In the genomic region with DNA sequence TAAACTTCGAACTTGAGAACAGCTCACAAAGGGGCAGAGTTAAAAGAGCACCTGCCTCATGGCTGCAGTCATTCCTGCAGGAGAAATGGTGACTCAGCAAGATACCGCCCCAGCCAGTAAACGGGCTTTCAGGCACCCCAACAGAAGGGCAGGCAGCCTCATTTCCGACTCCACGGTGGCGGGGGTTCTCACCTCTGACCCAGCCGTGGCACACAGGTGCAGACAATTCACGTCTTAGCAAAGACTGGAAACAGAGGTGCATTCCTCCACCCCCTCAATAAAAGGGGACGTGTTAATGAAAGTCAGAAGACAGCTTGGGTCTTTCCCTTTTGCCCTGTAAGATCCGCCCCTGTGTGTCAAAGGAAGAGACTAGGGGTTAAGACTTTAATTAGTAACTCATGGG, we compare ENCODE assay signal across 8 mouse cellular contexts.
A peak's percentile ranks its signal among the peaks of the same experiment; 100 is the strongest.
DNase-seq lines count a peak whose midpoint lies in the region; ATAC-seq and TF ChIP-seq lines count a peak whose summit lies in the region.

No protein-coding gene starts in this region.

- no peak for ATAC-seq in lung, postnatal 0 days
- ATAC-seq in embryonic facial prominence, embryonic 15.5 days (ENCODE audit: insufficient number of reproducible peaks, low FRiP score, low TSS enrichment, low read depth) = no peak
- no peak for ATAC-seq in kidney, embryonic 14.5 days (ENCODE audit: low FRiP score, low TSS enrichment)
- no peak for ATAC-seq in neural tube, embryonic 11.5 days (ENCODE audit: insufficient read depth, low FRiP score, low TSS enrichment)
- no peak for ATAC-seq in midbrain, embryonic 11.5 days (ENCODE audit: low FRiP score)

- no peak for TF ChIP-seq EP300 in lung, postnatal 0 days (IDR thresholded peaks at IDR 0.05)

- H3K4me2 ChIP-seq in lung, postnatal 0 days (replicated peaks; ENCODE audit: low read depth, low read length) = 0 out of 2 replicates have a peak overlapping the region, but pooled peaks have one; percentile 0
- H3K4me2 ChIP-seq in embryonic facial prominence, embryonic 15.5 days (replicated peaks) = peak overlapping the region; percentile 19; the same call in 1 of the 2 replicates
- peak overlapping the region; percentile 23 for H3K4me2 ChIP-seq in kidney, embryonic 14.5 days (replicated peaks; ENCODE audit: low read depth, low read length)
- H3K4me2 ChIP-seq in neural tube, embryonic 11.5 days (ENCODE audit: low read depth) = no peak overlapping the region
- no peak overlapping the region for H3K4me2 ChIP-seq in midbrain, embryonic 11.5 days

- H3K9me3 ChIP-seq in lung, postnatal 0 days (ENCODE audit: low read length) = no peaks in the 10 kb centered on the region
- no peaks in the 10 kb centered on the region for H3K9me3 ChIP-seq in embryonic facial prominence, embryonic 15.5 days (replicated peaks)
- no peaks in the 10 kb centered on the region for H3K9me3 ChIP-seq in kidney, embryonic 14.5 days (ENCODE audit: control insufficient read depth, low read length)
- no peaks in the 10 kb centered on the region for H3K9me3 ChIP-seq in neural tube, embryonic 11.5 days (ENCODE audit: control insufficient read depth, low read length)
- no peaks in the 10 kb centered on the region for H3K9me3 ChIP-seq in midbrain, embryonic 11.5 days (ENCODE audit: control insufficient read depth, low read length)

- H3K36me3 ChIP-seq in lung, postnatal 0 days (ENCODE audit: insufficient read depth, low read length) = 0 out of 2 replicates have a peak, but pooled peaks cover 3% of the 10 kb centered on the region
- H3K36me3 ChIP-seq in embryonic facial prominence, embryonic 15.5 days = peaks cover 11% of the 10 kb centered on the region
- peaks cover 7% of the 10 kb centered on the region for H3K36me3 ChIP-seq in kidney, embryonic 14.5 days (ENCODE audit: control insufficient read depth, insufficient read depth, low read length)
- no peaks in the 10 kb centered on the region for H3K36me3 ChIP-seq in neural tube, embryonic 11.5 days (ENCODE audit: control insufficient read depth, insufficient read depth, low read length)
- no peaks in the 10 kb centered on the region for H3K36me3 ChIP-seq in midbrain, embryonic 11.5 days (ENCODE audit: control insufficient read depth, insufficient read depth, low read length)

- no peak overlapping the region for H3K27ac ChIP-seq in lung, postnatal 0 days (ENCODE audit: low read length)
- H3K27ac ChIP-seq in embryonic facial prominence, embryonic 15.5 days (replicated peaks) = no peak overlapping the region
- no peak overlapping the region for H3K27ac ChIP-seq in kidney, embryonic 14.5 days (ENCODE audit: low read depth, low read length)
- H3K27ac ChIP-seq in neural tube, embryonic 11.5 days (ENCODE audit: low read depth, low read length) = no peak overlapping the region
- H3K27ac ChIP-seq in midbrain, embryonic 11.5 days (ENCODE audit: low read depth, low read length) = no peak overlapping the region

- no peak overlapping the region for H3K9ac ChIP-seq in lung, postnatal 0 days (replicated peaks; ENCODE audit: low read depth)
- no peak overlapping the region for H3K9ac ChIP-seq in embryonic facial prominence, embryonic 15.5 days
- H3K9ac ChIP-seq in kidney, embryonic 14.5 days (ENCODE audit: low read depth, low read length) = no peak overlapping the region
- no peak overlapping the region for H3K9ac ChIP-seq in neural tube, embryonic 11.5 days (ENCODE audit: low read length)
- no peak overlapping the region for H3K9ac ChIP-seq in midbrain, embryonic 11.5 days (ENCODE audit: low read length)

- TF ChIP-seq CTCF in lung, postnatal 0 days (IDR thresholded peaks at IDR 0.05) = no peak

- DNase-seq in lung, postnatal 0 days (ENCODE audit: low spot score) = peak; percentile 35
- no peak for DNase-seq in lung, postnatal 10 days
- peak; percentile 42 for DNase-seq in neural tube, embryonic 11.5 days (ENCODE audit: low spot score)
- DNase-seq in spleen, adult 12 weeks (ENCODE audit: low spot score) = no peak
- DNase-seq in left cerebral cortex, adult 18-20 months (ENCODE audit: low spot score in 2 of 2) = no peak
- no peak for DNase-seq in midbrain, embryonic 11.5 days (ENCODE audit: low spot score, missing footprints)

- 19% methylated on average over 10 of the region's 10 CpGs for WGBS in lung, postnatal 0 days
- WGBS in embryonic facial prominence, embryonic 15.5 days = 12% methylated on average over 10 of the region's 10 CpGs
- WGBS in kidney, embryonic 14.5 days = 5% methylated on average over 10 of the region's 10 CpGs
- WGBS in neural tube, embryonic 11.5 days = under 1% methylated on average over 10 of the region's 10 CpGs
- 3% methylated on average over 10 of the region's 10 CpGs for WGBS in midbrain, embryonic 11.5 days

- no peaks in the 10 kb centered on the region for H3K27me3 ChIP-seq in lung, postnatal 0 days (replicated peaks; ENCODE audit: insufficient read depth, low read length)
- no peaks in the 10 kb centered on the region for H3K27me3 ChIP-seq in embryonic facial prominence, embryonic 15.5 days
- H3K27me3 ChIP-seq in kidney, embryonic 14.5 days (ENCODE audit: control insufficient read depth, insufficient read depth, low read length) = no peaks in the 10 kb centered on the region
- H3K27me3 ChIP-seq in neural tube, embryonic 11.5 days (ENCODE audit: control insufficient read depth, insufficient read depth, low read length) = no peaks in the 10 kb centered on the region
- peaks cover 16% of the 10 kb centered on the region for H3K27me3 ChIP-seq in midbrain, embryonic 11.5 days (ENCODE audit: control insufficient read depth, insufficient read depth, low read length)

- H3K4me3 ChIP-seq in lung, postnatal 0 days (ENCODE audit: low read depth, low read length) = no peak overlapping the region
- no peak overlapping the region for H3K4me3 ChIP-seq in embryonic facial prominence, embryonic 15.5 days (replicated peaks)
- peak overlapping the region; percentile 8; the same call in 1 of the 2 replicates for H3K4me3 ChIP-seq in kidney, embryonic 14.5 days (ENCODE audit: low read length)
- no peak overlapping the region for H3K4me3 ChIP-seq in neural tube, embryonic 11.5 days (ENCODE audit: low read depth, low read length)
- H3K4me3 ChIP-seq in midbrain, embryonic 11.5 days (ENCODE audit: low read depth, low read length) = no peak overlapping the region

- H3K4me1 ChIP-seq in lung, postnatal 0 days (ENCODE audit: insufficient read depth, low read depth, low read length) = peaks cover 15% of the 10 kb centered on the region; the same call in 1 of the 2 replicates
- H3K4me1 ChIP-seq in embryonic facial prominence, embryonic 15.5 days = peaks cover 49% of the 10 kb centered on the region
- H3K4me1 ChIP-seq in kidney, embryonic 14.5 days (ENCODE audit: control insufficient read depth, insufficient read depth, low read length) = peaks cover 37% of the 10 kb centered on the region; the same call in 1 of the 2 replicates
- H3K4me1 ChIP-seq in neural tube, embryonic 11.5 days (ENCODE audit: control insufficient read depth, insufficient read depth, low read length) = peaks cover 13% of the 10 kb centered on the region
- peaks cover 4% of the 10 kb centered on the region; the same call in 1 of the 2 replicates for H3K4me1 ChIP-seq in midbrain, embryonic 11.5 days (ENCODE audit: control insufficient read depth, insufficient read depth, low read length)

Comparison
In these comparisons a context has a peak if more than half of its experiments do, and no peak if none do; other contexts are left out.
1. DNase-seq: peak in lung, postnatal 0 days (single experiment) and neural tube, embryonic 11.5 days (single experiment); none in lung, postnatal 10 days (single experiment), spleen, adult 12 weeks (single experiment), left cerebral cortex, adult 18-20 months (0 of 2) and midbrain, embryonic 11.5 days (single experiment).
2. H3K4me2 ChIP-seq: peak in lung, postnatal 0 days (single experiment), embryonic facial prominence, embryonic 15.5 days (single experiment) and kidney, embryonic 14.5 days (single experiment); none in neural tube, embryonic 11.5 days (single experiment) and midbrain, embryonic 11.5 days (single experiment).